Mouse (Mus musculus): ENCODE measurements around the gene Ankrd13b. TPM values are rescaled to one million over a fixed set of nuclear protein-coding genes. Genes with fewer than 3 reads are reported as not detected.

The Ankrd13b gene
- total and polyA plus RNA-seq, 3 experiments = 22.6 to 54.0 TPM; not detected in 1

DNA sequence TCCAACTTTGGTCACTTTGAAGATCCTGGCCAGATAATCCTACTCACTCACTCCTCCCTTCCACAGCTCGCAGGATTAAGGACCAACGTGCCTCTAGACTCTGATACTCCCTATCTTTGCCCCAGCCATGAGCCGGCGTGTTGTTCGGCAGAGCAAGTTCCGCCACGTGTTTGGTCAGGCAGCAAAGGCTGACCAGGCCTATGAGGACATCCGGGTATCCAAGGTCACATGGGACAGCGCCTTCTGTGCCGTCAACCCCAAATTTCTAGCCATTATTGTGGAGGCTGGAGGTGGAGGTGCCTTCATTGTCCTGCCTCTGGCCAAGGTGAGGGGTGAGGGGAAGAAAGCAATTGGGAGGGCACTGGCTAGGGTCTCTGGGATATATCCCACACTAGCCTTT, 25.7 kb downstream of the Ankrd13b start:
- H3K27me3 ChIP-seq (ENCODE audit: control insufficient read depth in 1 of 2, insufficient read depth in 2 of 2, low read length in 2 of 2) = no peaks in the 10 kb centered on the region
- DNase-seq (ENCODE audit: low read depth, low spot score) = no peak
- H3K4me1 ChIP-seq (ENCODE audit: control insufficient read depth in 1 of 2, insufficient read depth in 2 of 2, low read length in 2 of 2) = 0 out of 4 replicates have a peak, but pooled peaks cover 0 to 3% of the 10 kb centered on the region in 2 experiments
- no peak overlapping the region for H3K9ac ChIP-seq (ENCODE audit: control insufficient read depth, low read depth, low read length, poor library complexity, severe bottlenecking)
- TF ChIP-seq BHLHE40 (IDR thresholded peaks at IDR 0.05; ENCODE audit: borderline replicate concordance, low read depth, low read length) (no peak), POLR2AphosphoS5 (IDR thresholded peaks at IDR 0.05; ENCODE audit: borderline replicate concordance, low read depth, low read length) (no peak), ZC3H11A (IDR thresholded peaks at IDR 0.05; ENCODE audit: low read depth, low read length) (no peak), MYB (IDR thresholded peaks at IDR 0.05; ENCODE audit: low read depth, low read length) (no peak), MEF2A (IDR thresholded peaks at IDR 0.05; ENCODE audit: extremely low read depth, insufficient replicate concordance, low read depth, low read length, poor library complexity, severe bottlenecking) (no peak), MAFK (IDR thresholded peaks at IDR 0.05; ENCODE audit: borderline replicate concordance, low read depth, low read length) (no peak), ZNF384 (IDR thresholded peaks at IDR 0.05; ENCODE audit: low read depth, low read length) (no peak), RAD21 (IDR thresholded peaks at IDR 0.05; ENCODE audit: low read depth, low read length) (no peak), ETS1 (IDR thresholded peaks at IDR 0.05; ENCODE audit: low read depth, low read length) (no peak), USF1 (IDR thresholded peaks at IDR 0.05; ENCODE audit: low read depth, low read length) (no peak), TAL1 (IDR thresholded peaks at IDR 0.05; ENCODE audit: low read length) (no peak)
- H3K27ac ChIP-seq (ENCODE audit: control insufficient read depth, low read depth, low read length) = no peak overlapping the region
- H3K79me2 ChIP-seq (ENCODE audit: control insufficient read depth, insufficient read depth, low read length, poor library complexity) = no peaks in the 10 kb centered on the region
- H3K36me3 ChIP-seq (ENCODE audit: control insufficient read depth in 1 of 2, insufficient read depth in 2 of 2, low read length in 2 of 2) = no peaks in the 10 kb centered on the region; a peak in 1 of 4 replicates
- no peak overlapping the region for H3K4me3 ChIP-seq (ENCODE audit: control insufficient read depth in 1 of 2, insufficient read depth in 1 of 2, low read depth in 2 of 2, low read length in 2 of 2)
- no peaks in the 10 kb centered on the region for H3K9me3 ChIP-seq (replicated peaks; ENCODE audit: insufficient read depth, low read length)

DNA sequence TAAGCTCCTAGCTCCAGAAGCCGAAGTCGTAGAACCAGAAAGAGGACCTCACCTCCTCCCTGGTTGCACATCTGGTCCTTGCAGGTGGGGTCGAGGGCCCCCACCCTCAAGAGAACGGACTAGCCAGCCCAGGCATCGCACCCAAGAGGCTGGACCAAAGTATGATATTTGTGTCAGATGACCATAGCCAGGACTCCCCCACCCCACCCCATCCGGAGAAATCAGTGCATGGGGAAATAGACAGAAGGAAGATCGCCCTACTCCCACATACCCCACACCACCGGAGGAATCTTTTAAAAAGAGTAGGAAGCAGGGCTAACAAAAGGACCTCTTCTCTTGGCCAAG, 26.4 kb downstream of the Ankrd13b start:
- H3K4me1 ChIP-seq (ENCODE audit: control insufficient read depth in 1 of 2, insufficient read depth in 2 of 2, low read length in 2 of 2) = 0 out of 4 replicates have a peak, but pooled peaks cover 0 to 3% of the 10 kb centered on the region in 2 experiments
- H3K4me3 ChIP-seq (ENCODE audit: control insufficient read depth in 1 of 2, insufficient read depth in 1 of 2, low read depth in 2 of 2, low read length in 2 of 2) = no peak overlapping the region
- H3K9me3 ChIP-seq (replicated peaks; ENCODE audit: insufficient read depth, low read length) = no peaks in the 10 kb centered on the region
- H3K27me3 ChIP-seq (ENCODE audit: control insufficient read depth in 1 of 2, insufficient read depth in 2 of 2, low read length in 2 of 2) = no peaks in the 10 kb centered on the region
- H3K36me3 ChIP-seq (ENCODE audit: control insufficient read depth in 1 of 2, insufficient read depth in 2 of 2, low read length in 2 of 2) = no peaks in the 10 kb centered on the region; a peak in 1 of 4 replicates
- no peak overlapping the region for H3K27ac ChIP-seq (ENCODE audit: control insufficient read depth, low read depth, low read length)
- no peak overlapping the region for H3K9ac ChIP-seq (ENCODE audit: control insufficient read depth, low read depth, low read length, poor library complexity, severe bottlenecking)
- TF ChIP-seq MEF2A (IDR thresholded peaks at IDR 0.05; ENCODE audit: extremely low read depth, insufficient replicate concordance, low read depth, low read length, poor library complexity, severe bottlenecking) (no peak), EP300 (IDR thresholded peaks at IDR 0.05; ENCODE audit: low read depth in 1 of 2, low read length in 2 of 2) (no peak), RCOR1 (IDR thresholded peaks at IDR 0.05; ENCODE audit: low read depth, low read length) (no peak), GATA1 (IDR thresholded peaks at IDR 0.05; ENCODE audit: low read depth, low read length) (no peak), TBP (IDR thresholded peaks at IDR 0.05; ENCODE audit: low read depth, low read length) (no peak), MYC (IDR thresholded peaks at IDR 0.05; ENCODE audit: low read depth, low read length) (no peak), RAD21 (IDR thresholded peaks at IDR 0.05; ENCODE audit: low read depth, low read length) (no peak), GABPA (IDR thresholded peaks at IDR 0.05; ENCODE audit: low read depth, low read length) (no peak), CHD2 (IDR thresholded peaks at IDR 0.05; ENCODE audit: low read length) (no peak), CHD1 (IDR thresholded peaks at IDR 0.05; ENCODE audit: low read depth, low read length) (no peak), HCFC1 (IDR thresholded peaks at IDR 0.05; ENCODE audit: low read depth, low read length) (no peak), ZNF384 (IDR thresholded peaks at IDR 0.05; ENCODE audit: low read depth, low read length) (no peak), KAT2A (conservative IDR thresholded peaks at IDR 0.05; ENCODE audit: low read depth, low read length) (no peak)
- no peaks in the 10 kb centered on the region for H3K79me2 ChIP-seq (ENCODE audit: control insufficient read depth, insufficient read depth, low read length, poor library complexity)
- no peak for DNase-seq (ENCODE audit: low read depth, low spot score)
